Mouse (Mus musculus) forebrain, embryonic 15.5 days (tissue): Measurements from ENCODE around the gene Acvr1. TPM values are rescaled to one million over a fixed set of nuclear protein-coding genes. Genes with fewer than 3 reads are reported as not detected.

Experiments
- ATAC-seq: fragments of 200-750 bp; cut with Nextera tagmentation; replicated peaks from 2 replicates; pipeline ENCODE4 v1.8.0; 2017; ENCODE audit warnings: mild to moderate bottlenecking, moderate TSS enrichment, moderate library complexity
- H3K27ac ChIP-seq: fragments of 300-500 bp; sonication (generic); replicated peaks from 2 replicates; pipeline ENCODE4 v1.5.1; 2015; ENCODE audit warnings: mild to moderate bottlenecking, inconsistent platforms
- H3K27me3 ChIP-seq: fragments of 300-500 bp; sonication (generic); 2 replicates; pipeline ENCODE4 v1.6.1; 2015; ENCODE audit warnings: inconsistent platforms
- H3K36me3 ChIP-seq: fragments of 300-500 bp; sonication (generic); 2 replicates; pipeline ENCODE4 v1.6.1; 2015; ENCODE audit warnings: mild to moderate bottlenecking, inconsistent platforms
- H3K4me1 ChIP-seq: fragments of 300-500 bp; sonication (generic); 2 replicates; pipeline ENCODE4 v1.6.1; 2015; ENCODE audit warnings: inconsistent platforms
- H3K4me2 ChIP-seq: fragments of 300-500 bp; sonication (generic); replicated peaks from 2 replicates; pipeline ENCODE4 v1.6.1; 2015; ENCODE audit warnings: mild to moderate bottlenecking, inconsistent platforms
- H3K4me3 ChIP-seq: fragments of 300-500 bp; sonication (generic); 2 replicates; pipeline ENCODE4 v1.5.1; 2015; ENCODE audit warnings: mild to moderate bottlenecking, inconsistent platforms
- H3K9ac ChIP-seq: fragments of 300-500 bp; sonication (generic); replicated peaks from 2 replicates; pipeline ENCODE4 v1.6.1; 2015; ENCODE audit warnings: mild to moderate bottlenecking, inconsistent platforms
- H3K9me3 ChIP-seq: fragments of 300-500 bp; sonication (generic); 2 replicates; pipeline ENCODE4 v1.6.1; 2016; ENCODE audit warnings: inconsistent platforms
- WGBS: fragments of 180-500 bp; shearing (Covaris S2); methylation state at CpG from one replicate; pipeline ENCODE4 v1.1.7; 2015; ENCODE audit warnings: mixed read lengths; 5-methylcytosine and 5-hydroxymethylcytosine counted together
- polyA plus RNA-seq: library from polyadenylated mRNA; unstranded; fragments of >200 nt; fragmentation: Nextera tagmentation; extraction: Ambion mirVana; gene quantifications from 2 replicates; pipeline ENCODE4 v1.2.1, GENCODE M21; 2015

Gene Acvr1
- 7.4 and 7.9 TPM in 2 replicates for polyA plus RNA-seq

- WGBS = under 1% methylated on average over 43 of the region's 80 CpGs
- Histone ChIP-seq H3K27ac (peak within 1 kb of the TSS; percentile 97), H3K4me2 (peak within 1 kb of the TSS; percentile 56), H3K9me3 (no peaks in the 10 kb centered on the region), H3K4me1 (peaks cover 47% of the 10 kb centered on the region), H3K9ac (peak within 1 kb of the TSS; percentile 96), H3K36me3 (no peaks in the 10 kb centered on the region), H3K27me3 (no peaks in the 10 kb centered on the region), H3K4me3 (peak within 1 kb of the TSS; percentile 81)
- ATAC-seq = peak; percentile 95
Observed at GRCm38 (mm10) chr2:58567066-58567810, at the start of gene Acvr1, which contains the start of gene Upp2. Gene Acvr1, minus strand, starts transcription at chr2:58567157. Gene Upp2, plus strand, starts transcription at chr2:58567298.

GRCm38 (mm10) chr2:58615766-58616165, 48.8 kb upstream of the Acvr1 start:
- Histone ChIP-seq H3K4me1 (no peaks in the 10 kb centered on the region), H3K9me3 (no peaks in the 10 kb centered on the region), H3K4me3 (no peak overlapping the region), H3K27ac (peak overlapping the region; percentile 34; the same call in 1 of the 2 replicates), H3K4me2 (no peak overlapping the region), H3K9ac (no peak overlapping the region), H3K36me3 (no peaks in the 10 kb centered on the region), H3K27me3 (no peaks in the 10 kb centered on the region)
- 75% methylated on average over 5 of the region's 5 CpGs for WGBS
- 0 out of 2 replicates have a peak, but pooled peaks have one; percentile 32 for ATAC-seq

- no peak overlapping the region for H3K9ac ChIP-seq
- H3K36me3 ChIP-seq = no peaks in the 10 kb centered on the region
- 96% methylated on average over 8 of the region's 8 CpGs for whole genome bisulfite sequencing
- no peak for ATAC-seq
- no peaks in the 10 kb centered on the region for H3K9me3 ChIP-seq
- H3K4me3 ChIP-seq = no peak overlapping the region
- no peak overlapping the region for H3K27ac ChIP-seq
- H3K27me3 ChIP-seq = no peaks in the 10 kb centered on the region
- H3K4me1 ChIP-seq = no peaks in the 10 kb centered on the region
- H3K4me2 ChIP-seq = no peak overlapping the region
Observed at GRCm38 (mm10) chr2:58614851-58615250, 47.9 kb upstream of the Acvr1 start.

- no peaks in the 10 kb centered on the region for H3K27me3 ChIP-seq
- 84% methylated on average over 3 of the region's 3 CpGs for WGBS
- no peak for ATAC-seq
Observed at GRCm38 (mm10) chr2:58613720-58614119, 46.8 kb upstream of the Acvr1 start.

GRCm38 (mm10) chr2:58604791-58605190, 37.8 kb upstream of the Acvr1 start:
- no peaks in the 10 kb centered on the region for H3K9me3 ChIP-seq
- no peak overlapping the region for H3K9ac ChIP-seq
- no peak overlapping the region for H3K4me3 ChIP-seq
- H3K27me3 ChIP-seq = no peaks in the 10 kb centered on the region
- H3K4me2 ChIP-seq = no peak overlapping the region
- no peaks in the 10 kb centered on the region for H3K36me3 ChIP-seq
- WGBS = 95% methylated on average over 3 of the region's 3 CpGs
- ATAC-seq = no peak
- no peak overlapping the region for H3K27ac ChIP-seq
- peaks cover 6% of the 10 kb centered on the region; the same call in 1 of the 2 replicates for H3K4me1 ChIP-seq

More at GRCm38 (mm10) chr2:58613720-58614119, 46.8 kb upstream of the Acvr1 start:
- Histone ChIP-seq H3K36me3 (no peaks in the 10 kb centered on the region), H3K27ac (no peak overlapping the region), H3K4me1 (no peaks in the 10 kb centered on the region), H3K4me3 (no peak overlapping the region), H3K4me2 (no peak overlapping the region), H3K9me3 (no peaks in the 10 kb centered on the region), H3K9ac (no peak overlapping the region)

GRCm38 (mm10) chr2:58603379-58603778, 36.4 kb upstream of the Acvr1 start:
- H3K4me1 ChIP-seq = peaks cover 6% of the 10 kb centered on the region; the same call in 1 of the 2 replicates
- WGBS = 29% methylated on average over 3 of the region's 3 CpGs
- no peak overlapping the region for H3K4me2 ChIP-seq
- no peaks in the 10 kb centered on the region for H3K27me3 ChIP-seq
- no peak overlapping the region for H3K4me3 ChIP-seq
- no peaks in the 10 kb centered on the region for H3K36me3 ChIP-seq
- peak overlapping the region; percentile 38 for H3K27ac ChIP-seq
- H3K9ac ChIP-seq = no peak overlapping the region
- H3K9me3 ChIP-seq = no peaks in the 10 kb centered on the region
- peak; percentile 88 for ATAC-seq

- H3K9ac ChIP-seq = no peak overlapping the region
- peaks cover 19% of the 10 kb centered on the region for H3K4me1 ChIP-seq
- H3K4me2 ChIP-seq = no peak overlapping the region
- H3K4me3 ChIP-seq = no peak overlapping the region
- WGBS = 86% methylated on average over 4 of the region's 4 CpGs
- no peak overlapping the region for H3K27ac ChIP-seq
- no peak for ATAC-seq
- no peaks in the 10 kb centered on the region for H3K9me3 ChIP-seq
- no peaks in the 10 kb centered on the region for H3K36me3 ChIP-seq
- no peaks in the 10 kb centered on the region for H3K27me3 ChIP-seq
Observed at GRCm38 (mm10) chr2:58601382-58601781, 34.4 kb upstream of the Acvr1 start.

GRCm38 (mm10) chr2:58599639-58600038, 32.7 kb upstream of the Acvr1 start:
- Histone ChIP-seq H3K9ac (no peak overlapping the region), H3K4me1 (peaks cover 28% of the 10 kb centered on the region), H3K4me3 (no peak overlapping the region), H3K9me3 (no peaks in the 10 kb centered on the region), H3K4me2 (no peak overlapping the region), H3K36me3 (no peaks in the 10 kb centered on the region), H3K27me3 (no peaks in the 10 kb centered on the region), H3K27ac (no peak overlapping the region)
- 92% methylated on average over 6 of the region's 6 CpGs for WGBS
- no peak for ATAC-seq

- Histone ChIP-seq H3K4me2 (no peak overlapping the region), H3K4me3 (no peak overlapping the region), H3K36me3 (no peaks in the 10 kb centered on the region), H3K27me3 (no peaks in the 10 kb centered on the region), H3K9me3 (no peaks in the 10 kb centered on the region), H3K27ac (no peak overlapping the region), H3K9ac (no peak overlapping the region), H3K4me1 (peaks cover 22% of the 10 kb centered on the region)
- WGBS = 93% methylated on average over 3 of the region's 3 CpGs
- ATAC-seq = no peak; the same call in 1 of the 2 replicates
Observed at GRCm38 (mm10) chr2:58597556-58597955, 30.6 kb upstream of the Acvr1 start.

- H3K9ac ChIP-seq = no peak overlapping the region
Observed at GRCm38 (mm10) chr2:58596774-58597342, 29.9 kb upstream of the Acvr1 start.

GRCm38 (mm10) chr2:58595350-58595749, 28.4 kb upstream of the Acvr1 start:
- Histone ChIP-seq H3K4me3 (no peak overlapping the region), H3K4me1 (peaks cover 22% of the 10 kb centered on the region), H3K9ac (no peak overlapping the region), H3K27ac (peak overlapping the region; percentile 48; the same call in 1 of the 2 replicates), H3K9me3 (no peaks in the 10 kb centered on the region), H3K36me3 (no peaks in the 10 kb centered on the region), H3K4me2 (no peak overlapping the region), H3K27me3 (no peaks in the 10 kb centered on the region)
- WGBS = 78% methylated on average over 9 of the region's 9 CpGs
- no peak for ATAC-seq

More at GRCm38 (mm10) chr2:58596774-58597342, 29.9 kb upstream of the Acvr1 start:
- no peaks in the 10 kb centered on the region for H3K36me3 ChIP-seq
- no peak overlapping the region for H3K4me3 ChIP-seq
- WGBS = 63% methylated on average over 17 of the region's 17 CpGs
- no peaks in the 10 kb centered on the region for H3K9me3 ChIP-seq
- no peak overlapping the region for H3K4me2 ChIP-seq
- peaks cover 22% of the 10 kb centered on the region for H3K4me1 ChIP-seq
- H3K27ac ChIP-seq = peak overlapping the region; percentile 25; the same call in 1 of the 2 replicates
- peak; percentile 49 for ATAC-seq
- no peaks in the 10 kb centered on the region for H3K27me3 ChIP-seq

- Histone ChIP-seq H3K4me1 (peaks cover 21% of the 10 kb centered on the region), H3K36me3 (no peaks in the 10 kb centered on the region), H3K27me3 (no peaks in the 10 kb centered on the region), H3K9ac (no peak overlapping the region), H3K4me2 (no peak overlapping the region), H3K9me3 (no peaks in the 10 kb centered on the region), H3K27ac (no peak overlapping the region), H3K4me3 (no peak overlapping the region)
- no peak for ATAC-seq
- 94% methylated on average over 1 of the region's 1 CpGs for WGBS
Observed at GRCm38 (mm10) chr2:58590055-58590454, 23.1 kb upstream of the Acvr1 start.
